Comparison of ENCODE assay signal across 10 mouse cellular contexts in genomic region chr2:68572340-68572739, GRCm38 (mm10). TPM values are rescaled to one million over a fixed set of nuclear protein-coding genes. Genes with fewer than 3 reads are reported as not detected.
DNase-seq lines count a peak whose midpoint lies in the region; ATAC-seq and TF ChIP-seq lines count a peak whose summit lies in the region.
"Had no signal": no experiment of that assay in that cellular context is flagged by ENCODE, and none has a peak within 500 bp of the region (broad histone marks: within the 10 kb centered on the region; RNA-seq: fewer than 3 reads in every experiment).

No protein-coding gene starts in this region.

- intact Hi-C loops in gastrocnemius, postnatal 36 days (cut with DNase I), result no loop called here

- no peaks in the 10 kb centered on the region for H3K4me1 ChIP-seq in lung, adult 2 months (ENCODE audit: control insufficient read depth, insufficient read depth, low read length)
- no peaks in the 10 kb centered on the region for H3K4me1 ChIP-seq in forebrain, embryonic 15.5 days
- H3K4me1 ChIP-seq: heart, embryonic 15.5 days had no signal

- H3K4me3 ChIP-seq in lung, adult 2 months (replicated peaks; ENCODE audit: extremely low read depth, low read depth, low read length), result no peak overlapping the region
- H3K4me3 ChIP-seq in forebrain, embryonic 15.5 days, result no peak overlapping the region
- H3K4me3 ChIP-seq: heart, embryonic 15.5 days had no signal

- DNase-seq in cerebellum, postnatal 10 days, result peak; percentile 61 to 65
- no peak for DNase-seq in cerebellum, adult 9-11 months
- DNase-seq in lung, adult 2 months, result no peak
- no peak for DNase-seq in lung, postnatal 25 days (ENCODE audit: low spot score)
- peak; percentile 20 for DNase-seq in brain, embryonic 14.5 days (ENCODE audit: low read depth)
- peak; percentile 34 for DNase-seq in mesoderm, embryonic 11.5 days (ENCODE audit: low read depth, low spot score)
- DNase-seq in gastrocnemius, postnatal 36 days, result no peak

- no peaks in the 10 kb centered on the region for H3K9me3 ChIP-seq in forebrain, embryonic 15.5 days
- H3K9me3 ChIP-seq: G1E; heart, embryonic 15.5 days had no signal

- H3K4me2 ChIP-seq in forebrain, embryonic 15.5 days (replicated peaks), result no peak overlapping the region
- H3K4me2 ChIP-seq: heart, embryonic 15.5 days had no signal

- H3K27ac ChIP-seq in forebrain, embryonic 15.5 days (replicated peaks), result no peak overlapping the region
- H3K27ac ChIP-seq: heart, embryonic 15.5 days had no signal

- no peak for ATAC-seq in forebrain, embryonic 15.5 days (replicated peaks)

- H3K9ac ChIP-seq in forebrain, embryonic 15.5 days (replicated peaks), result no peak overlapping the region
- H3K9ac ChIP-seq: heart, embryonic 15.5 days had no signal

- TF ChIP-seq CTCF in lung, adult 2 months (IDR thresholded peaks at IDR 0.05; ENCODE audit: insufficient read depth, low read length), result 0 out of 2 replicates have a peak, but pooled peaks have one; percentile 9
- TF ChIP-seq CTCF in brain, embryonic 14.5 days (IDR thresholded peaks at IDR 0.05; ENCODE audit: borderline replicate concordance, extremely low read depth, insufficient read depth, insufficient read length), result peak; percentile 29; the same call in 1 of the 2 replicates

- no peaks in the 10 kb centered on the region for H3K36me3 ChIP-seq in forebrain, embryonic 15.5 days
- H3K36me3 ChIP-seq: G1E; heart, embryonic 15.5 days had no signal

- H3K27me3 ChIP-seq in forebrain, embryonic 15.5 days, result no peaks in the 10 kb centered on the region
- H3K27me3 ChIP-seq: heart, embryonic 15.5 days had no signal

- no peak for TF ChIP-seq POLR2A in lung, adult 2 months (IDR thresholded peaks at IDR 0.05; ENCODE audit: borderline replicate concordance, extremely low read depth, low read depth, low read length)
- TF ChIP-seq POLR2A in brain, embryonic 14.5 days (IDR thresholded peaks at IDR 0.05; ENCODE audit: borderline replicate concordance, extremely low read depth, insufficient read depth, insufficient read length, poor library complexity, severe bottlenecking), result no peak

- WGBS in lung, adult 2 months, result 27% methylated on average over 4 of the region's 4 CpGs
- 26% methylated on average over 4 of the region's 4 CpGs for WGBS in forebrain, embryonic 15.5 days

RNA-seq across cellular contexts. Expression of gene 4933409G03Rik, which starts 9.9 kb away (rescaled TPM):
- polyA plus RNA-seq in lung, adult 2 months (2012; rRNA removed), result not detected in 2 replicates
- not detected in 2 replicates for polyA plus RNA-seq in brain, embryonic 14.5 days (2012; rRNA removed)
- not detected for total RNA-seq in gastrocnemius, postnatal 36 days (2021)
- polyA plus RNA-seq in forebrain, embryonic 15.5 days (2015; fragmentation: Nextera tagmentation; extraction: Ambion mirVana), result not detected in 2 replicates
- total RNA-seq: G1E had no signal
- polyA plus RNA-seq: G1E; heart, embryonic 15.5 days had no signal

Comparison
In these comparisons a context has a peak if more than half of its experiments do, and no peak if none do; other contexts are left out.
1. DNase-seq: peak in cerebellum, postnatal 10 days (2 of 2), brain, embryonic 14.5 days (single experiment) and mesoderm, embryonic 11.5 days (single experiment); none in cerebellum, adult 9-11 months (single experiment), lung, adult 2 months (single experiment), lung, postnatal 25 days (single experiment) and gastrocnemius, postnatal 36 days (0 of 2).